Mouse (Mus musculus) hindlimb bud, embryonic 11.5 days (tissue): ENCODE measurements around the gene Pigb.
"Not testable (repeated sequence)": the region's sequence is repeated elsewhere in the genome, so short reads cannot be mapped to it uniquely, and the experiment has no call there.

Experiments
- DNase-seq: peaks from one replicate; pipeline ENCODE4 v3.0.0-alpha.2; 2012; ENCODE audit warnings: low read depth, low spot score; ENCODE audit errors: extremely low spot score

Gene Pigb

DNA sequence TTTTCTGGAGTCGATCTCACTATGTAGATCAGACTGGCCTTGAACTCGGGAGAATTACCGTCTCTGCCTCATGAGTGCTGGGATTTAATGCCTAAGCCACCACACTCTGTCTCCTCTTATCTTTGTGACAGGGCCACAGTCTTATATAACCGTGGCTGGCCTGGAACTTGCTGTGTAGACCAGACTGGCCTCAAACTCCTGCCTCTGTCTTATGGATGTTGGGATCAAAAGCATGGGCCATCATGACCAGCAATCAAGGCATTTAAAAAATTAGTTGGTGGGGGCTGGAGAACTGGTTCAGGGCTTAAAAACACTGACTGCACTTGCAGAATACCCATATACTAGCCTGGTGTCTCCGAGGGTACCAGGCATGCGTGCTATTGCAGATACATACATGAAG is at the start of gene Pigb:
TSS of gene Pigb (minus strand) at position 299 of the 400 bp plus-strand sequence.
- DNase-seq, result no peak

DNA sequence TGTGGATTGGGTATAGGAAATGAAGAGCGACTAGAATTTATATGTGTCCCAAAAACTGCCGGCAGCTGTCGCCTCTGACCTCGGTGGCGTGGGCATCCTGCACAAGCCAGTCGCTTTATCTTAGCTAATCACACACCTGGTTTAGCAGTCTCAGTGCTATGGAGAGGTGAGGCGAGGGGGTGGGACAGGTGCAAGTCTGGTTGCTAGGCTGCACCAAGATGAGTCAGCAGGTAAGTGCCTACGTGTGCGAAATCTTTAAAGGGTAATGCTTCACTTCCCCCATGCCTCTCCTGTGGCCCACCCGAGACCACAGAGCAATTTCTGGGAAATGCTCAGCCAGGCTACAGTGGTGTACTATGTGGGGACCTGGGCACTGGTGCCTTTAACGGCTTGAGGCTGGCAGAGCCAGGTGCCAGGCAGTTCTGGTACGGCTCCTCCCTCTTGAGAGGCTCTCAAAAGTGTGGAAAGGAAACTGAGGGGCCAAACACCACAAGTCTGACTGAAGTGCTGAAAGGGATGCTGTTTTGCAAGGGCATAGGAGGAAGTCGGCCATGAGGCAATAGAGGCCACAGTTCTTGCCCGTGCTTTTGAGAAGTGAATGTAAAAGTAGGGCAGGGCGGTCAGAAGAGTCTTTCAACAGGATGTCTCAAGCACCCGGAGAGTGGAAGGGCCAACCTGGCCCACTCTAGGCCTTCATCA is 49.2 kb upstream of the Pigb start:
- DNase-seq, result no peak

DNA sequence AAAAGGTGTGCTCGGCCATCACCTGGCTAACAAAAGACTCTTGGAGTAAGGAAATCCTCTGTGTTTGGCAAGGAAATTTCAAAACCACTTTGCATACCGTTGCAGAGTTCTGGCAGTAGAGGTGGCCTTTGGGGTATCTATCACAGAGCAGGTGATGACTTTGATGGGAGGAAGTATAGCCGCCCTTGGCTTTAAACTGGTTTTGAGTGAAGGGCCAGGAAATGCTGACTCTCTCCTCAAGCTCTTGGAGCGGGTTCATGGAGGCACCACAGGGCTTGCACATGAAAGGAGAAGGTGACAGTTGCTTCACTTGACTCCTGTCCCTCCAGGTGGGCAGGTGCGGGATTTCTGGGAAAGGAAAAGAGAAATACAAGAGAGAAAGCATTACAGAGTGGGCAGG is 47.4 kb upstream of the Pigb start:
- DNase-seq, result no peak

DNA sequence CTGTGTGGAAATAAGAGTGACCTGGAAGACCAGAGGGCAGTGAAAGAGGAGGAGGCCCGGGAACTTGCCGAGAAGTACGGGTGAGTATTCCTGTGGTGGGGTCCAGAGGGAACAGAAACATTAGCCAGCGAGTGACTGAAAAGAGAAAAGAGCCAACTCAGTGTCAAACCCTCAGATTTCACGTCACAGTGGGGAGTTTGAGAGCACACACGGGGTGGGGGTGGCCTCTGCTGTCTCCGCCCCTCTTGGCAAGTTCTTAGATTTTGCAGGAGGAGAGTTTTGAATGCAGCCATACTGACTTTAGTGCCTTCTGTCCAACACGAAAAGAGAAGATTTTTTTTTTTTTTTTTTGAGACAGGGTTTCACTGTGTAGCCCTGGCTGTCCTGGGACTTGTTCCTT is 46.9 kb upstream of the Pigb start:
- no peak for DNase-seq

DNA sequence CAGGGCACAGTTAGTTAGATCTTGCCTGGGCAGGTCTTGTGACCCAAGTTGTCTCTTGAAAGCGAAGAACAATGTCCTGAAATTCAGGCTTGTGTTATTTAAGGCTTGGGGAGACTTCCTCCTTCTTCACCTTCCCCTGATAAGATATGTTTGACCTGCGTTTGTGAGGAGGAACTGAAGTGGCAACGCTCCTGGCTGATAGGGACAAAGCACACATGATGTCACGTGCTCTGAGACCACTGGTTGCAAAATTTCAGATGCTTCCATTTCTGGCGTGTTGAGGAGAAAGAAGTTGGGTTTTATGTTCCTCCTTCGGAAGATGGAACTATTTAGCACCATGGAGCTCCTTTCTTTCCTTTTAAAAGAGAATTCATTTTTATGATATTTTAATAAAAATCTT is 45.7 kb upstream of the Pigb start:
- DNase-seq, result no peak

DNA sequence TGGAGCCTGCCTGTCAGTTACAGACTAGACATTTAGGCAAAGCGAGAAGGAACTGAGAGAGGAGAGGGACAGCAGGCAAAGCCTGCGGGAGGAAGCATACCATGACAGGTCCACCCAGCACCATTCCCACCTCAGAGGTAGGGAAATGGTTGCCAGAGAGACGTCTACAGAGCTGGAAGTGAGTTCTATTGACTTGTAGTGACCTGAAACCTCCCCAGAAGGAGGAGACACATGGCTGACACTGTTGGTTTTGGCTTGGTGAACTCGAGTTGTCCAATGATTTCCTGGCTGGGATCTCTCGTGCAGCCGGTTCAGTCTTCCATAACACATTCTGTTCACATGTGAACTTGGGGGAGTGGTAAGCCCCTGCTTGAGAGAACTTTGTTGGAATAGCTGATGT is 43.8 kb upstream of the Pigb start:
- no peak for DNase-seq

- DNase-seq, result no peak
Observed at GRCm38 (mm10) chr9:73082291-73083000, 42.3 kb upstream of the Pigb start.

DNA sequence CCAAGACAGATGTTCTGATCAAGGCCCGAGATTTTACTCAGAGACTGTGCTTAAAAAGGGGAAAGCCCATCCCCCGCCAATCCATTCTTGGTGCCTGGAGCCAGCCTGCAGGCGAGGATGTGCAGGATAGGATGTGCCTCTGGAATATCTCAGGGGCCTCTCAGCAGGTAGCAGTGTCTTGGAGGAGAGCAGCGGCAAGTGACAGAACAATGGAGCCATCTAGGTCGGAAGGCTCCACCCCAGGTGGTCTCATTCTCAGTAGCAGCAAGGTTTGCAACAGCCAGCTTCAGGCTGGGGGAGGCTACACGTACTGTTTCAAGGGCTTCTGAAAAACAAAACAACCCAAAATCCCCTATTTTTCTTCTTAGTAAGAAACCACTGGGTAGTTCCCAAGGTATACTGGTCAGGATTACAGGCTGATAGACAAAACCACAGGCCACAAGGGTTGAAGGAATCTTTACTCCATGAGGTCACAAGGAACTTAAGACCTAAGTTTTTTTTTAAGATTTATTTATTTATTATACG is 39.7 kb upstream of the Pigb start:
- no peak for DNase-seq

DNA sequence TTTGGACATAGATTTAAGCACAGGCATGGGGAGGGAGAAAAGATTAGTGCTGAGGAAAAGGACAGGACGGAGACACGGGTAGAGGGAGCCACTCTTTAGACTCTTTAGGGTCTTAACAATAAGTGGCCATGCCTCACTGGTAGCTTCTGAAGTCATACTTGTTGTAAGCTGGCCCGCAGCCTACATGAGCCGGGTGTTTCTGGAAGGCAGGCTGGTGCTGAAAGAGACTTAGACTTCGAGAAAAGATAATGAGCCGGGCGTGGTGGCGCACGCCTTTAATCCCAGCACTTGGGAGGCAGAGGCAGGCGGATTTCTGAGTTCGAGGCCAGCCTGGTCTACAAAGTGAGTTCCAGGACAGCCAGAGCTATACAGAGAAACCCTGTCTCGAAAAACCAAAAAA is 39.2 kb upstream of the Pigb start:
- not testable (repeated sequence) for DNase-seq

DNA sequence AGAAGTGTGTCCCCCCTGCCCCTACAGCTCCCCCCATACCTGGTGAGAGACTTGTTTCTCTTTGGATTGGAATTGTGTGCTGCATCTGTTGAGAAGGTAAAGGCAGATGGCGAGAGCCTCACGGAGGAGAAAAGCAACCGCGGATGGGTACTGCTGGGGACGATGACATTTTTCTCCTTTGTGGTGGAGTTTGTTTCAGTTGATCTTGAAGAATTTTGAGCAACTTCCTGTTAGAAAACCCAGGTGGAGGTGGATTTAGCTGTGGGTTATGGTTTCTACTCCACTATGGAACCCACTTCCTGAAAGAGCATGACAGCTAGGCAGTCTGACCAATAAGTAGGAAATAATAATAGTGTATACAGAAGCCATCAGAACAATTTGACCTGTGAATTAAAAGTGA is 33.0 kb upstream of the Pigb start:
- DNase-seq, result no peak

DNA sequence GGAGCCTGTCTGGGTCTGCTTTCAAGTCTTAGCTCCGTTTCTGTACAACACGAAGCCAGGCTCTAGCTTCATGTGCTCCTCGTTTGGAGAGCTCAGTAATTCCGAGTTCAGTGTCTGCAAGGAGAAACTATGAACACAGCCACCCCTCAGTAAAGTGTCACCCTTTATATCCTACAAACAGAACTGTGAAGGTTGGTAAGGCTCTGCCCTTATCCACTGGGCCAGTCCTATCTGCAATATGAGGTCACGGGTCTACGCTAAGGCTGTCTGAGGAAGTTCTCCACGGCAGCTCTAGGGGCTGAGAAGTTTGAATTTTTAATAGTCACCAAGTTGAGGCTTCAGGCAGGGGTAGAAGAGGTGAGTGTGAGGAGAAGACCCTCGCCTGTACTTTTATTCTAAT is 32.2 kb upstream of the Pigb start:
- DNase-seq, result no peak

DNA sequence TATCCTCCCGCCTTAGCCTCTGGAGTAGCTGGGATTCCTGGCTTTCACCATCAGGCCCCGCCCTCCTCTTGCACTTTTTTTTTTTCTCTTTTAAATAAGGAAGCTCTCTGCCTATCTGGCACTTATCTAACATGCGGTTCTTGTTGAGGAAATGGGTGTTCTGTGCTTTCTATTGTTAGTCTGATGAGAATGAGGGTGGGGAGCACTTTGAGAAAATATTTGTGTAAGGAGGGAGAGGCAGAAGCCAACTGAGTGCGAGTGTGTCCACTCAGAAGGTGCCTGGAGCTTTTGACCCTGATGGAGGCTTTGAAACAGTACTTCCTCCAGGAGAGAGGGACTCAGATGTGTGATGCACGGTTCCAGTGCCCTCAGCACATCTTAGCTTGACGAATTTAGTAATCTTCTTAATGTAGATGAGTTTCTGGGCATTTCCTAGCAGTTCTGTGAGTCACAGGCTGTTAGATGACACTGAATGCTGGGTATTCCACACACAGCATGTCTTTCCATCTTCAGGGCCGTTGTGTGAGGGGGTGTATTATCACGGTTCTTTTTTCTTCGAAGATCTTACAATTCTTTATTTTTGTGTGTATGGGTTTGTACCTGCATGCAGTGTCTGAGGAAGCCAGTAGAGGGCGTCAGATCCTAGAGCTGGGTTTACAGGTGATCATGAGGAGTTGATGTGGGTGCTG is 30.9 kb upstream of the Pigb start:
- DNase-seq, result no peak

GRCm38 (mm10) chr9:73068688-73069087 is 28.5 kb upstream of the Pigb start:
- DNase-seq, result no peak

DNA sequence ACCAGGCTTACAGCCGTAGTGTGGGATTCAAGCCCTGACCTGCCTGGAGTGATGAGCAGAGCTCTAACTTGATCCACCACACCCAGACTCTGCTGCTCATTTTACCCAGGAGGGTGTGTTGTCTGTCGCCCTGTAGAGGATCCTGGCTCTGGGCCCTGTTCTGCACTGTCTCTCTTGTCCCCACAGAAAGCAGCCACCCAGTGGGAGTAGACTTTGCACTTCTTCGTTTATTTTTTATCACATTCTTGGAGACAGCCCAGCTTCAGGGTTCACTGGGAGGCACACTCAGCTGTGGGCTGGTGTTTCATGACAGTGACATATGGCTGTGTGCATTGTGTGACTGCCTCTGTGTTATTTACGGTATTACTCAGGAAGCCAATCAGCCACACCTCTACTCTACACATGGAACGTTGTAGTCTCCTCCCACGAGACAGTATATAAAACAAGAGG is 28.1 kb upstream of the Pigb start:
- no peak for DNase-seq

- DNase-seq, result no peak
Observed at GRCm38 (mm10) chr9:73067086-73067485, 26.9 kb upstream of the Pigb start.

- DNase-seq, result no peak
Observed at GRCm38 (mm10) chr9:73063621-73064290, 23.6 kb upstream of the Pigb start.

DNA sequence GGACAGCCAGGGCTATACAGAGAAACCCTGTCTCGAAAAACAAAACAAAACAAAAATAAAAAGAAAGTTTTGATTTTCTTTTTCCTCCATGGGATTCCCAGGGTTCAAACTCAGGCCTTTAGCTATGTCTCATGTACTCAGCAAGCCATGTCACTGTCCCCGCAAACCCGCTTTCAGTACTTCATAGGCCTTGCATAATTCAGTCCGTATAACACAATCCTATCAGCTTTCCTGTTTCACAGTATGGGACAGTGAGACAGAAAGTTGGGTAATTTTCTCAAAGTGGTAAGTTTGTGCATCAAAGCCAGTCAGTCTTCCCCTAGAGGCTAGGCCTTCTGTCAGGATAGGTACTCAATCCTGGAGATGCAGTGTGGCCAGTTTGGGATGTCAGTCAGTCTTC is 19.0 kb upstream of the Pigb start:
- no peak for DNase-seq

GRCm38 (mm10) chr9:73055441-73055911 is 15.3 kb upstream of the Pigb start:
- DNase-seq, result no peak

DNA sequence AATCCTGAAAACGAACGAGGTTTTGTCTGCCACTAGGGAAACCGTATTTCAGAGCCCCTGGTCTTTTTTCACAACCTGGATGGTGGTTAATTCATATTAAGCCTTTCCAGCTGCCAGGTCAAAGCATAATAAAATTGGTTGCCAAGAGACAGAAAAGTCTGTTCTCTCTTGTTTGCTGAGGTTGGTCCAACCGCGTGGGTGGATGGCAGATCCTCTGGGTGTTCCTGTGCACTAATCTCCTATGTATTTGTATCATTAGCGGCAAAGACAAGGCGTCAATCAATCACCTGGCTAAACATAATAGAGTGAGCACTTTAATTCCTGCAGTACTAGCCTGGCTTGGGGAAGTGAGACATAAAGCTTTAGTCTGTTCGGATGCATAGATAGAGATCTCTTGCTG is 10.4 kb upstream of the Pigb start:
- DNase-seq, result no peak

DNA sequence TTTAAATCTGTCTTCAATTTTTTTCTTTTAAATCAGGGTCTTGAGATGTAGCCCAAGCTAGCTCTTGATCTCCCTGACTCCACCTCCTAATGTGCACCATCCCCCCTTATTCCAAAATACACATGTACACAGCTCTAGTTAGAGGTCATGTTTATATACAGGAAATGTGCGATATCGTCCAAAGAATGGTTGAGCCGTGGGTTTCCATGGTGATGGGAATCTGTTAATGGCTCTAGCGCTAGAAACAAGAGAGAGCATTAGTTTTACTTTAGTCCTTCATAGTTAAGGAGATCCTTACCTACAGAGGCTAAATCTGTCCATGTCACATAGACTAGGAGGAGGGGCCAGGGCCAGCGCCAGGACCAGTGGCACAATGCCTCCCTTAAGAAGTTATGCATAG is 9.7 kb upstream of the Pigb start:
- no peak for DNase-seq

DNA sequence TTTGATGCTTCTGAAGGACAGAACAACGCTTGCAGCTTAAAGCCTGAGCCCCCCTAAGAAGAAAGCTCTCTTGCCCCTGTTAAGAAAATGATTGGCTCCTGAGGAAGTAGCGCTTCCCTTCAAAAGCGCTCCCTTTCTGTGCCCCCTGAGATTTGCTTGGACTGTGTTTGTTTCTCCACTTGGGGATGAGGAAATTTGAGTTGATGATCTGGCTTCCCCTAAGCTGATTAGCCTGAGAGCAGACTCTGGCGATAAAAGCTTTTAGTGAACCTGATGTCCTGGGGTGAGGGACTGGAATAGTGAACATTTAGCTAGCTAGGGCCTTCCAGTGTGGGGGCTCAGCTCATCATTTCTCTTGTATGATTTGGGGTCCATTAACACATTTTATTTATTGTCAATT is 8.7 kb upstream of the Pigb start:
- no peak for DNase-seq
